Mouse (Mus musculus) forelimb bud, embryonic 11.5 days (tissue): Measurements from ENCODE around the gene Cd200r3.

Experiments
- DNase-seq: peaks from one replicate; pipeline ENCODE4 v3.0.0-alpha.2; 2012; ENCODE audit warnings: low read depth, low spot score

The Cd200r3 gene

GRCm38 (mm10) chr16:45030796-45031195 lies 87.3 kb downstream of the Cd200r3 start:
- no peak for DNase-seq
